12 mouse cellular contexts compared by ENCODE assay signal in genomic region chr14:120841311-120841710, GRCm38 (mm10).
DNase-seq lines count a peak whose midpoint lies in the region; ATAC-seq lines count a peak whose summit lies in the region.
"Had no signal": no experiment of that assay in that cellular context is flagged by ENCODE, and none has a peak within 500 bp of the region (broad histone marks: within the 10 kb centered on the region; RNA-seq: fewer than 3 reads in every experiment).

No protein-coding gene starts in this region.

- H3K9me3 ChIP-seq in heart, embryonic 16.5 days (replicated peaks; ENCODE audit: control insufficient read depth, low read length): no peaks in the 10 kb centered on the region
- H3K9me3 ChIP-seq: forebrain, embryonic 15.5 days; limb, embryonic 13.5 days; midbrain, embryonic 10.5 days had no signal

- ATAC-seq in heart, embryonic 16.5 days (replicated peaks; ENCODE audit: extremely low read depth, insufficient read depth, low FRiP score): no peak
- ATAC-seq in activated CD4-positive, CD25-positive, alpha-beta regulatory T cell, adult 4 months: no peak
- ATAC-seq: forebrain, embryonic 15.5 days had no signal

- H3K4me2 ChIP-seq in heart, embryonic 16.5 days (ENCODE audit: low read depth, low read length): peak overlapping the region; percentile 13
- H3K4me2 ChIP-seq: forebrain, embryonic 15.5 days; limb, embryonic 13.5 days had no signal

- WGBS in heart, embryonic 16.5 days: 48% methylated on average over 6 of the region's 6 CpGs

- no peaks in the 10 kb centered on the region for H3K27me3 ChIP-seq in heart, embryonic 16.5 days (ENCODE audit: control insufficient read depth, insufficient read depth, low read length)
- H3K27me3 ChIP-seq: forebrain, embryonic 15.5 days; limb, embryonic 13.5 days had no signal

- peak; percentile 43 to 44 for DNase-seq in heart, adult 9 months (ENCODE audit: low spot score in 2 of 2)
- DNase-seq in heart, postnatal 4 days: no peak
- peak; percentile 50 for DNase-seq in Muller cell, postnatal 12 days (ENCODE audit: inconsistent ontology term)
- DNase-seq in lung, postnatal 14 days: peak; percentile 47
- no peak for DNase-seq in urinary bladder, postnatal 10 days (ENCODE audit: low spot score)
- DNase-seq: embryo, embryonic 11 days; thymus, adult 2 months had no signal

- H3K36me3 ChIP-seq in heart, embryonic 16.5 days (ENCODE audit: control insufficient read depth, insufficient read depth): no peaks in the 10 kb centered on the region
- H3K36me3 ChIP-seq: forebrain, embryonic 15.5 days; limb, embryonic 13.5 days; midbrain, embryonic 10.5 days had no signal

- no peak overlapping the region for H3K9ac ChIP-seq in heart, embryonic 16.5 days (ENCODE audit: low read length)
- H3K9ac ChIP-seq: forebrain, embryonic 15.5 days; limb, embryonic 13.5 days had no signal

- H3K27ac ChIP-seq in heart, embryonic 16.5 days (ENCODE audit: low read length): no peak overlapping the region
- H3K27ac ChIP-seq: forebrain, embryonic 15.5 days; limb, embryonic 13.5 days; midbrain, embryonic 10.5 days had no signal

- no peak overlapping the region for H3K4me3 ChIP-seq in heart, embryonic 16.5 days (ENCODE audit: low read length)
- H3K4me3 ChIP-seq: forebrain, embryonic 15.5 days; limb, embryonic 13.5 days; midbrain, embryonic 10.5 days had no signal

- peaks cover 1% of the 10 kb centered on the region for H3K4me1 ChIP-seq in heart, embryonic 16.5 days (ENCODE audit: control insufficient read depth, insufficient read depth, low read length)
- H3K4me1 ChIP-seq: forebrain, embryonic 15.5 days had no signal

Comparison
In these comparisons a context has a peak if more than half of its experiments do, and no peak if none do; other contexts are left out.
1. DNase-seq: peak in heart, adult 9 months (2 of 2), Muller cell, postnatal 12 days (single experiment) and lung, postnatal 14 days (single experiment); none in heart, postnatal 4 days (single experiment) and urinary bladder, postnatal 10 days (single experiment).